In the genomic region with DNA sequence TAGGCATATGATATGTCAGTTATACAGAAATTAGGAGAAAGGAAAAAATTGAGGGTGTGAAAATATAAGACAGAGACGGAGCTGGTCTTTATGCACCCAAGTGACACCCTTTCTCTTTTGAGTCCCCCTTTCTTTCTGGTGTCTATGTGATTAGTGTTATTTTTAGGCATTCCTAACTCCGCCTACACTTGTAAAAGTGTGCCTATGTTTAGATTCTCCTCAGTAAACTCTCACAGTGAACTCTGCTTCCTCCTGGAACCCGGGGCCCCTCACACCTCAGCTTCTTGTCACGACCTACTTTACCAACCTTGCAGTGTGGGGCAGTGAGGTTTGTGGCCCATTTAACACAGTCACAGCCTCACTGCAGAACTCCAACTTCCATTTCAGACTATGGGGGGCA, we compare ENCODE assay signal across 21 mouse cellular contexts.
DNase-seq lines count a peak whose midpoint lies in the region; ATAC-seq and TF ChIP-seq lines count a peak whose summit lies in the region.
"Had no signal": no experiment of that assay in that cellular context is flagged by ENCODE, and none has a peak within 500 bp of the region (broad histone marks: within the 10 kb centered on the region; RNA-seq: fewer than 3 reads in every experiment).

No protein-coding gene starts in this region.

- peak overlapping the region; percentile 39 for H3K4me2 ChIP-seq in heart, embryonic 11.5 days
- peak overlapping the region; percentile 44 for H3K4me2 ChIP-seq in heart, embryonic 15.5 days
- no peak overlapping the region for H3K4me2 ChIP-seq in limb, embryonic 14.5 days (replicated peaks; ENCODE audit: low read depth, low read length, severe bottlenecking)
- H3K4me2 ChIP-seq: embryonic facial prominence, embryonic 13.5 days; forebrain, embryonic 12.5 days had no signal

- H3K4me3 ChIP-seq in heart, embryonic 11.5 days (ENCODE audit: low read depth, low read length): no peak overlapping the region
- H3K4me3 ChIP-seq in heart, embryonic 15.5 days: no peak overlapping the region
- H3K4me3 ChIP-seq in limb, embryonic 14.5 days (replicated peaks; ENCODE audit: low read length): no peak overlapping the region
- H3K4me3 ChIP-seq in limb, embryonic 10.5 days: no peak overlapping the region
- H3K4me3 ChIP-seq: embryonic facial prominence, embryonic 13.5 days; forebrain, embryonic 12.5 days had no signal

- 41% methylated on average over 4 of the region's 4 CpGs for WGBS in heart, embryonic 11.5 days (ENCODE audit: insufficient replicate concordance)
- 34% methylated on average over 4 of the region's 4 CpGs for WGBS in heart, embryonic 15.5 days
- 35% methylated on average over 4 of the region's 4 CpGs for WGBS in limb, embryonic 14.5 days
- 58% methylated on average over 4 of the region's 4 CpGs for WGBS in limb, embryonic 10.5 days

- DNase-seq in heart, postnatal 14 days: no peak
- no peak for DNase-seq in heart, postnatal 36 days
- DNase-seq in limb, embryonic 14.5 days (ENCODE audit: low spot score): peak; percentile 1
- no peak for DNase-seq in limb, embryonic 10.5 days (ENCODE audit: low spot score)
- DNase-seq in left cerebral cortex, postnatal 14 days (ENCODE audit: low spot score in 2 of 2): no peak
- DNase-seq: adrenal gland, postnatal 14 days; cerebellum, adult 11-12 months; cerebellum, adult 9-10 months; cerebellum, postnatal 36 days; gastrocnemius, postnatal 10 days; kidney, adult 11 months; kidney, adult 9 months had no signal

- intact Hi-C loops in heart, postnatal 14 days (cut with DNase I): no loop called here
- intact Hi-C loops in heart, postnatal 36 days (cut with DNase I): no loop called here
- intact Hi-C loops in left cerebral cortex, postnatal 14 days (cut with DNase I): no loop called here

- H3K4me1 ChIP-seq in heart, embryonic 11.5 days (ENCODE audit: control insufficient read depth, insufficient read depth, low read length): peaks cover 13% of the 10 kb centered on the region
- peaks cover 36% of the 10 kb centered on the region for H3K4me1 ChIP-seq in heart, embryonic 15.5 days (replicated peaks)
- peaks cover 7% of the 10 kb centered on the region for H3K4me1 ChIP-seq in limb, embryonic 14.5 days (ENCODE audit: control insufficient read depth, insufficient read depth, low read length)
- peaks cover 8% of the 10 kb centered on the region for H3K4me1 ChIP-seq in limb, embryonic 10.5 days
- H3K4me1 ChIP-seq: embryonic facial prominence, embryonic 13.5 days had no signal

- H3K9me3 ChIP-seq in heart, embryonic 11.5 days (replicated peaks; ENCODE audit: control insufficient read depth, low read length): no peaks in the 10 kb centered on the region
- H3K9me3 ChIP-seq in heart, embryonic 15.5 days (replicated peaks): no peaks in the 10 kb centered on the region
- no peaks in the 10 kb centered on the region for H3K9me3 ChIP-seq in limb, embryonic 14.5 days (ENCODE audit: control insufficient read depth, low read length)
- H3K9me3 ChIP-seq in limb, embryonic 10.5 days (replicated peaks): no peaks in the 10 kb centered on the region
- H3K9me3 ChIP-seq: embryonic facial prominence, embryonic 13.5 days; forebrain, embryonic 12.5 days had no signal

- TF ChIP-seq POLR2A in limb, embryonic 14.5 days (IDR thresholded peaks at IDR 0.05; ENCODE audit: borderline replicate concordance, extremely low read depth, insufficient read depth, insufficient read length): no peak

- peak; percentile 63; the same call in 1 of the 2 replicates for ATAC-seq in heart, embryonic 11.5 days (replicated peaks; ENCODE audit: insufficient number of reproducible peaks, low FRiP score, low TSS enrichment)
- ATAC-seq in heart, embryonic 15.5 days (replicated peaks; ENCODE audit: insufficient number of reproducible peaks, insufficient read depth, low FRiP score, low read depth): peak; percentile 75
- no peak for ATAC-seq in limb, embryonic 14.5 days (ENCODE audit: low FRiP score, low read depth)
- ATAC-seq: activated CD4-positive, CD25-positive, alpha-beta regulatory T cell, adult 4 months; forebrain, embryonic 16.5 days; hindbrain, embryonic 16.5 days; Patski had no signal

- no peaks in the 10 kb centered on the region for H3K27me3 ChIP-seq in heart, embryonic 11.5 days (ENCODE audit: control insufficient read depth, insufficient read depth, low read length)
- H3K27me3 ChIP-seq in heart, embryonic 15.5 days: no peaks in the 10 kb centered on the region
- H3K27me3 ChIP-seq in limb, embryonic 14.5 days (ENCODE audit: control insufficient read depth, insufficient read depth, low read length): no peaks in the 10 kb centered on the region
- 0 out of 2 replicates have a peak, but pooled peaks cover 3% of the 10 kb centered on the region for H3K27me3 ChIP-seq in limb, embryonic 10.5 days (ENCODE audit: low read depth, poor library complexity, severe bottlenecking)
- H3K27me3 ChIP-seq: CH12.LX; forebrain, embryonic 12.5 days; Patski had no signal

- no peak overlapping the region for H3K9ac ChIP-seq in heart, embryonic 11.5 days (ENCODE audit: low read depth, low read length)
- H3K9ac ChIP-seq in heart, embryonic 15.5 days: no peak overlapping the region
- H3K9ac ChIP-seq in limb, embryonic 14.5 days (ENCODE audit: low read depth, low read length, severe bottlenecking): no peak overlapping the region
- H3K9ac ChIP-seq: embryonic facial prominence, embryonic 13.5 days; forebrain, embryonic 12.5 days had no signal

- H3K27ac ChIP-seq in heart, embryonic 11.5 days (ENCODE audit: low read depth, low read length): peak overlapping the region; percentile 63
- peak overlapping the region; percentile 86 for H3K27ac ChIP-seq in heart, embryonic 15.5 days
- H3K27ac ChIP-seq in limb, embryonic 14.5 days (replicated peaks; ENCODE audit: low read depth, low read length): no peak overlapping the region
- no peak overlapping the region for H3K27ac ChIP-seq in limb, embryonic 10.5 days
- H3K27ac ChIP-seq: embryonic facial prominence, embryonic 13.5 days; forebrain, embryonic 12.5 days had no signal

- H3K36me3 ChIP-seq in heart, embryonic 11.5 days (ENCODE audit: control insufficient read depth, insufficient read depth, low read length): no peaks in the 10 kb centered on the region
- H3K36me3 ChIP-seq in heart, embryonic 15.5 days: no peaks in the 10 kb centered on the region
- no peaks in the 10 kb centered on the region for H3K36me3 ChIP-seq in limb, embryonic 14.5 days (ENCODE audit: control insufficient read depth, insufficient read depth, low read length)
- H3K36me3 ChIP-seq in limb, embryonic 10.5 days: no peaks in the 10 kb centered on the region
- H3K36me3 ChIP-seq: embryonic facial prominence, embryonic 13.5 days; forebrain, embryonic 12.5 days had no signal

Comparison
In these comparisons a context has a peak if more than half of its experiments do, and no peak if none do; other contexts are left out.
1. H3K27ac ChIP-seq: peak in heart, embryonic 11.5 days (single experiment) and heart, embryonic 15.5 days (single experiment); none in limb, embryonic 14.5 days (single experiment) and limb, embryonic 10.5 days (single experiment).